Comparison of ENCODE assay signal across 8 mouse cellular contexts in the genomic region with DNA sequence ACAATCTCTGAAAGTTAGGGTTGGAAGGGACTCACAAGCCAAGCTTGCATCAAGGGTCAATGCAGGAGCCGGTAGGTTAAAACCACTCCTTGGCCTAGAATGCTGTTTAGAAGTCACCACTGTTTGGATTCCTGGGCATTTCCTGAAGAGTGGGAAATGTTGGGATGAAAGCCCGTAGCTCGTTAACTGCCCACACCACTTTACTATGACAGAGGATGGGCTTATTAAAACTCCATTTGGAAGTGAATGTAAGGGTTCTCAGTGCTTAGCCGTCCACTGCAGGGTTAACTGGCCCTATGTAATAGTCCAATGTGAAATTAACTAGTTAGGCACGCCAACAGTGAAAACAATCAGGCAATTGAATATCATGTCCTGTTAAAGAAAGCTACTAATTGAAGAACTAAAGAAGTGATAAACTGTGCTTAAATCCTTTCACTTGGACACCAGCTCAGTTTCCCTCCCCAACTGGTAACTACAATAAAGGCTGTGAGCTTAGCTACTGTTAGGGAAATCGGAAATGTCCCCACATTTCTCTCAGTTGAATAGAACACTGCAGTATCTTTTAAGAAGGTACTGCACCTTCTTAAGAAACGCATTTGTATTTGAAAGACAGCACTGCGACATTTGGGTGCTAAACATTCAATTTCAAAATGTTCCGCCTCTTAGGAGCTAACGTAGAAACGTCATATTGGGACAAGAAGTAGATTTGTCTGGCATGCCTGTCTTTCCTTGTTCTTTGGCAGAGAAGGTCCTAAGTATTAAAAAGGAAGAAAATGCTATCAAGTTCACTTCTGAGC. TPM values are rescaled to one million over a fixed set of nuclear protein-coding genes. Genes with fewer than 3 reads are reported as not detected.
DNase-seq lines count a peak whose midpoint lies in the region; ATAC-seq and TF ChIP-seq lines count a peak whose summit lies in the region.

No protein-coding gene starts in this region.

- peak overlapping the region; percentile 86 for H3K9ac ChIP-seq in liver, adult 2 months (ENCODE audit: low read depth, low read length)
- peak overlapping the region; percentile 63; the same call in 1 of the 2 replicates for H3K9ac ChIP-seq in intestine, embryonic 15.5 days

- peak overlapping the region; percentile 86 for H3K4me2 ChIP-seq in intestine, embryonic 15.5 days (replicated peaks)
- H3K4me2 ChIP-seq in myocyte (ENCODE audit: low read depth): no peak overlapping the region

- H3ac ChIP-seq in myocyte (ENCODE audit: control insufficient read depth, insufficient read length): no peak overlapping the region

- H3K36me3 ChIP-seq in liver, adult 2 months (ENCODE audit: control insufficient read depth, insufficient read depth, low read length): peaks cover 1% of the 10 kb centered on the region; the same call in 1 of the 2 replicates
- H3K36me3 ChIP-seq in intestine, embryonic 15.5 days: no peaks in the 10 kb centered on the region
- H3K36me3 ChIP-seq in myocyte (ENCODE audit: control insufficient read depth, insufficient read depth): no peaks in the 10 kb centered on the region

- no peak for TF ChIP-seq CTCF in liver, adult 2 months (IDR thresholded peaks at IDR 0.05; ENCODE audit: low read depth, low read length)
- no peak for TF ChIP-seq CTCF in embryonic fibroblast, embryonic 13.5 days (IDR thresholded peaks at IDR 0.05; ENCODE audit: borderline replicate concordance, insufficient read depth, low read length)

- no peaks in the 10 kb centered on the region for H3K27me3 ChIP-seq in liver, adult 2 months (ENCODE audit: control insufficient read depth, insufficient read depth, low read length)
- H3K27me3 ChIP-seq in intestine, embryonic 15.5 days (replicated peaks): no peaks in the 10 kb centered on the region
- peaks cover 4% of the 10 kb centered on the region for H3K27me3 ChIP-seq in myocyte (ENCODE audit: control insufficient read depth, insufficient read depth, insufficient read length)

- no peak for TF ChIP-seq POLR2A in liver, adult 2 months (IDR thresholded peaks at IDR 0.05; ENCODE audit: extremely low read depth, insufficient read depth, low read length)
- no peak for TF ChIP-seq POLR2A in embryonic fibroblast, embryonic 13.5 days (IDR thresholded peaks at IDR 0.05; ENCODE audit: low read depth, low read length)
- no peak for TF ChIP-seq POLR2A in myocyte (IDR thresholded peaks at IDR 0.05; ENCODE audit: insufficient read length, low read depth)

- no peak for ATAC-seq in intestine, embryonic 15.5 days

- WGBS in liver, adult 2 months: 8% methylated on average over 11 of the region's 11 CpGs
- WGBS in intestine, embryonic 15.5 days: 40% methylated on average over 11 of the region's 11 CpGs

- peak; percentile 49 for DNase-seq in liver, adult 2 months (ENCODE audit: extremely low read depth, low read depth, low spot score)
- no peak for DNase-seq in liver
- no peak for DNase-seq in T-cell, adult 2 months (ENCODE audit: low spot score)
- no peak for DNase-seq in adrenal gland, adult 2 months
- DNase-seq in right cerebral cortex, adult 2 months (ENCODE audit: low spot score in 2 of 2): no peak

- H3K27ac ChIP-seq in liver, adult 2 months (replicated peaks; ENCODE audit: insufficient read depth, low read depth, low read length): peak overlapping the region; percentile 97
- H3K27ac ChIP-seq in embryonic fibroblast, embryonic 13.5 days (ENCODE audit: insufficient read depth, low read length): peak overlapping the region; percentile 90; the same call in 1 of the 2 replicates
- H3K27ac ChIP-seq in intestine, embryonic 15.5 days: peak overlapping the region; percentile 84; the same call in 1 of the 2 replicates

- H3K79me2 ChIP-seq in liver, adult 2 months (ENCODE audit: control insufficient read depth, insufficient read depth, low read length): peaks cover 11% of the 10 kb centered on the region; the same call in 1 of the 2 replicates
- no peaks in the 10 kb centered on the region for H3K79me2 ChIP-seq in myocyte (ENCODE audit: control insufficient read depth, insufficient read depth)

- no peaks in the 10 kb centered on the region for H3K9me3 ChIP-seq in intestine, embryonic 15.5 days

- peak overlapping the region; percentile 88 for H3K4me3 ChIP-seq in liver, adult 2 months (ENCODE audit: insufficient read depth, low read depth, low read length)
- peak overlapping the region; percentile 48 for H3K4me3 ChIP-seq in embryonic fibroblast, embryonic 13.5 days (ENCODE audit: insufficient read depth, low read length)
- peak overlapping the region; percentile 56 for H3K4me3 ChIP-seq in intestine, embryonic 15.5 days (replicated peaks)
- peak overlapping the region; percentile 28 for H3K4me3 ChIP-seq in myocyte

- H3K4me1 ChIP-seq in liver, adult 2 months (ENCODE audit: control insufficient read depth, insufficient read depth, low read length): peaks cover 12% of the 10 kb centered on the region
- H3K4me1 ChIP-seq in embryonic fibroblast, embryonic 13.5 days (ENCODE audit: control insufficient read depth, insufficient read depth, low read length): no peaks in the 10 kb centered on the region
- 0 out of 2 replicates have a peak, but pooled peaks cover 5% of the 10 kb centered on the region for H3K4me1 ChIP-seq in intestine, embryonic 15.5 days (replicated peaks)

TF ChIP-seq in myocyte, 11 proteins besides CTCF, POLR2A, EP300 and RAD21:
- TF ChIP-seq TCF12 (IDR thresholded peaks at IDR 0.05; ENCODE audit: insufficient read depth, poor library complexity, severe bottlenecking): no peak
- no peak for TF ChIP-seq SRF (IDR thresholded peaks at IDR 0.05; ENCODE audit: control insufficient read depth, insufficient read length, low read depth)
- no peak for TF ChIP-seq E2F4 (IDR thresholded peaks at IDR 0.05; ENCODE audit: insufficient read depth)
- no peak for TF ChIP-seq MYOG (IDR thresholded peaks at IDR 0.05; ENCODE audit: control insufficient read depth in 1 of 3, insufficient read depth in 1 of 3, insufficient read length in 2 of 3, low read depth in 2 of 3)
- TF ChIP-seq REST (IDR thresholded peaks at IDR 0.05; ENCODE audit: insufficient read depth, insufficient read length): no peak
- no peak for TF ChIP-seq USF1 (IDR thresholded peaks at IDR 0.05; ENCODE audit: low read depth)
- TF ChIP-seq CEBPB (IDR thresholded peaks at IDR 0.05; ENCODE audit: insufficient read depth, poor library complexity, severe bottlenecking): no peak
- TF ChIP-seq MAX (IDR thresholded peaks at IDR 0.05; ENCODE audit: low read depth): no peak
- TF ChIP-seq MYOD1 (IDR thresholded peaks at IDR 0.05; ENCODE audit: control insufficient read depth in 1 of 3, insufficient read length in 2 of 3, low read depth in 2 of 3): no peak
- no peak for TF ChIP-seq TCF3 (IDR thresholded peaks at IDR 0.05; ENCODE audit: insufficient read length, low read depth)
- no peak for TF ChIP-seq POLR2AphosphoS2 (IDR thresholded peaks at IDR 0.05; ENCODE audit: insufficient read length, low read depth)
TF ChIP-seq in myocyte: peak in this region for 0.

RNA-seq across cellular contexts. Expression of a gene that starts 1.1 kb away (rescaled TPM):
- total RNA-seq in liver, adult 2 months (2014; rRNA removed): 1.6 and 2.7 TPM in 2 replicates
- 1.5 and 1.6 TPM in 2 replicates for polyA plus RNA-seq in liver, adult 2 months (2012; rRNA removed)
- 3.5 and 6.6 TPM in 2 replicates for polyA plus RNA-seq in embryonic fibroblast, embryonic 13.5 days (2011; ENCODE audit: insufficient read length, low read depth, missing spikeins)
- polyA plus RNA-seq in intestine, embryonic 15.5 days (2015; fragmentation: Nextera tagmentation; extraction: Ambion mirVana): 5.4 TPM in 2 replicates
- 0.23 TPM for polyA plus RNA-seq in myocyte (2012; fragmentation: generic; extraction: Trizol)
- 1 to 10 TPM; 5.3 to 8.8 TPM for total RNA-seq in adrenal gland, adult 2 months (2021)
- polyA plus RNA-seq in adrenal gland, adult 2 months (2012; rRNA removed): 16.5 and 21.8 TPM in 2 replicates

RNA-seq across cellular contexts. Expression of a gene that starts 1.2 kb away (rescaled TPM):
- total RNA-seq in liver, adult 2 months (2014; rRNA removed): 20.1 and 22.2 TPM in 2 replicates
- 2.9 and 3.2 TPM in 2 replicates for polyA plus RNA-seq in liver, adult 2 months (2012; rRNA removed)
- polyA plus RNA-seq in embryonic fibroblast, embryonic 13.5 days (2011; ENCODE audit: insufficient read length, low read depth, missing spikeins): 17.9 and 23.1 TPM in 2 replicates
- 17.4 and 18.0 TPM in 2 replicates for polyA plus RNA-seq in intestine, embryonic 15.5 days (2015; fragmentation: Nextera tagmentation; extraction: Ambion mirVana)
- polyA plus RNA-seq in myocyte (2012; fragmentation: generic; extraction: Trizol): 0.11 TPM
- total RNA-seq in adrenal gland, adult 2 months (2021): 10 to 100 TPM; 30.7 to 32.4 TPM
- polyA plus RNA-seq in adrenal gland, adult 2 months (2012; rRNA removed): 3.6 and 3.8 TPM in 2 replicates

RNA-seq across cellular contexts. Expression of a gene that starts 10.6 kb away (rescaled TPM):
- total RNA-seq in liver, adult 2 months (2014; rRNA removed): 3.8 and 5.1 TPM in 2 replicates
- polyA plus RNA-seq in liver, adult 2 months (2012; rRNA removed): 20.3 and 28.5 TPM in 2 replicates
- polyA plus RNA-seq in embryonic fibroblast, embryonic 13.5 days (2011; ENCODE audit: insufficient read length, low read depth, missing spikeins): 14.1 and 17.0 TPM in 2 replicates
- polyA plus RNA-seq in intestine, embryonic 15.5 days (2015; fragmentation: Nextera tagmentation; extraction: Ambion mirVana): 4.6 and 6.0 TPM in 2 replicates
- 23.7 TPM for polyA plus RNA-seq in myocyte (2012; fragmentation: generic; extraction: Trizol)
- total RNA-seq in adrenal gland, adult 2 months (2021): 10 to 100 TPM; 24.7 to 24.9 TPM
- 26.9 and 27.3 TPM in 2 replicates for polyA plus RNA-seq in adrenal gland, adult 2 months (2012; rRNA removed)

Comparison
In these comparisons a context has a peak if more than half of its experiments do, and no peak if none do; other contexts are left out.
1. H3K4me3 ChIP-seq: peak in every context shown above with its lines; median percentile 88 in liver, adult 2 months; 56 in intestine, embryonic 15.5 days; 48 in embryonic fibroblast, embryonic 13.5 days; 28 in myocyte.